Mouse (Mus musculus) retina, adult 2 months (tissue): ENCODE measurements around the gene Ap1s1.

ENCODE experiments used
- DNase-seq: peaks from one replicate; pipeline ENCODE4 v3.0.0-alpha.2; 2012; ENCODE audit warnings: low read depth, low spot score

Ap1s1 gene

GRCm38 (mm10) chr5:137045402-137046323 is at the start of gene Ap1s1:
Ap1s1 (minus strand) TSS chr5:137046135.
- DNase-seq: peak; percentile 69

GRCm38 (mm10) chr5:137095135-137095534 is 49.2 kb upstream of the Ap1s1 start:
- no peak for DNase-seq

- DNase-seq: no peak
Measured at GRCm38 (mm10) chr5:137093720-137094119, 47.8 kb upstream of the Ap1s1 start.

- no peak for DNase-seq
Measured at GRCm38 (mm10) chr5:137091560-137091959, 45.6 kb upstream of the Ap1s1 start.

GRCm38 (mm10) chr5:137090870-137091269 is 44.9 kb upstream of the Ap1s1 start:
- no peak for DNase-seq

GRCm38 (mm10) chr5:137087410-137087809 is 41.5 kb upstream of the Ap1s1 start:
- DNase-seq: no peak

- DNase-seq: no peak
Measured at GRCm38 (mm10) chr5:137085731-137086130, 39.8 kb upstream of the Ap1s1 start.

GRCm38 (mm10) chr5:137085021-137085420 is 39.1 kb upstream of the Ap1s1 start:
- DNase-seq: no peak

- no peak for DNase-seq
Measured at GRCm38 (mm10) chr5:137083051-137083450, 37.1 kb upstream of the Ap1s1 start.

GRCm38 (mm10) chr5:137079849-137080248 is 33.9 kb upstream of the Ap1s1 start:
- DNase-seq: no peak

- DNase-seq: no peak
Measured at GRCm38 (mm10) chr5:137078616-137079015, 32.7 kb upstream of the Ap1s1 start.

GRCm38 (mm10) chr5:137078041-137078440 is 32.1 kb upstream of the Ap1s1 start:
- DNase-seq: no peak

GRCm38 (mm10) chr5:137077187-137077586 is 31.3 kb upstream of the Ap1s1 start:
- DNase-seq: no peak

- DNase-seq: no peak
Measured at GRCm38 (mm10) chr5:137076191-137076930, 30.4 kb upstream of the Ap1s1 start.

GRCm38 (mm10) chr5:137075726-137076125 is 29.8 kb upstream of the Ap1s1 start:
- DNase-seq: no peak

GRCm38 (mm10) chr5:137074191-137074651 is 28.3 kb upstream of the Ap1s1 start:
- DNase-seq: no peak

- no peak for DNase-seq
Measured at GRCm38 (mm10) chr5:137073141-137073540, 27.2 kb upstream of the Ap1s1 start.

- DNase-seq: no peak
Measured at GRCm38 (mm10) chr5:137072079-137072960, 26.4 kb upstream of the Ap1s1 start, which contains the start of gene Serpine1. Serpine1 (minus strand) TSS chr5:137072268.

- no peak for DNase-seq
Measured at GRCm38 (mm10) chr5:137070881-137071605, 25.1 kb upstream of the Ap1s1 start.

GRCm38 (mm10) chr5:137068711-137069110 is 22.8 kb upstream of the Ap1s1 start:
- DNase-seq: no peak

- no peak for DNase-seq
Measured at GRCm38 (mm10) chr5:137065923-137066322, 20.0 kb upstream of the Ap1s1 start.
